Mouse (Mus musculus) ES-E14 (cell line): ENCODE data around the gene Myo10.

Experiments used
- HCFC1 ChIP-seq: IDR thresholded peaks from 2 replicates; pipeline ENCODE4 v1.6.1; 2012; ENCODE audit warnings: low read length, inconsistent platforms, borderline replicate concordance; ENCODE audit not compliant: insufficient read depth
- MAFK ChIP-seq: IDR thresholded peaks from 2 replicates; pipeline ENCODE4 v1.6.1; 2014; ENCODE audit warnings: mild to moderate bottlenecking, low read depth, low read length, inconsistent platforms; ENCODE audit not compliant: insufficient read depth

DNA sequence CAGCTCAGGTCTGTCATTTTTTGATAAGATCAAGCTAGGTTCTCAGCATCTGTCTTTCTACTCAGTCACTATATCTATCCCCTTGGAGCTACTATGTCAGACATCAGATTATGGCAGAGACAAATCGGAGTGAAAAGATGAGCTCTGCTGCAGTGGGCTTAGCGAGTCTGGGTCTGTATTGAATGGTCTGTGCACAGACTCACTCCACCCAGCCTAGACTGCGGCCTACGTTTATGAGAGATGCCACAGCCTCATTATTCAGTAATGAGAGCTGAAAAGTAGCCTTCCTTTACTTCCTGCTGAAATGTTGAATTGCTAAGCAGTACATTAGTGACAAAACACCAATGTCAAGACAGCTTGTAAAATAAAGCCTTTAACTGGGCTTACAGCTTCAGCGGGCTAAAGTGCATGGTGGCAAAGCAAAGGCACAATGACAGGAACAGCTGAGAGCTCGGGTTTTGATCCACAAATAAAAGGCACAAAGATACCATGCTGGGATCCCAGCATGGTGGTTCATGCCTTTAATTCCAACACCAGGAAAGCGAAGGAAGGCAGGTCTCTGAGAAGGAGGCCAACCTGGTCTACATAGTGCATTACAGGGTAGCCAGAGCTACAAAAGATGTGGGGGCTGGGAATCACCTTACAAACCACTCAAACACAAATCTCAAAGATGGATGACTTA lies 28.7 kb upstream of the Myo10 start:
- TF ChIP-seq MAFK (no peak), HCFC1 (no peak)
